Mouse (Mus musculus): ENCODE results near the gene Fbxl17. TPM values are rescaled to one million over a fixed set of nuclear protein-coding genes. Genes with fewer than 3 reads are reported as not detected.
A peak's percentile ranks its signal among the peaks of the same experiment; 100 is the strongest.

Fbxl17 gene
- polyA plus RNA-seq, 1 experiment from 2014 or later: 12.0 TPM

DNA sequence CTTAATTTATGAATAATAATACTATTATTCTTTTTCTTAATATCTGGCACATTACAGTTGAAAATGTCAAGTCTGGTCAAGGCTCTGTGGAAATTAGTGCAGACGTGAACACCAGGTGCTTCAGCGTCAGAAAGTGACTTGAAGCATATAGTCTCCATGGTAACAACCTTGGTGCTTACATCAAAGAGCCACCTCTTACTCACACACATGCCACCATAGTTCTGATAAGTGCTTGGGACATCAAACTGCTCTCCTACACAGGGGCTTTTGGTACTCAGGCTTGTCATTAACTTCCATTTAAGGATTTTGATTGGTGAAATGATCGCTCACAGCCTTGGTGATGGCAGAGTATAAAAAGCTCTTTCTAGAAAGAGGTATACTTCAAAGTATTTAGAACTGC lies 333.1 kb downstream of the Fbxl17 start:
- WGBS: 71% methylated on average over 3 of the region's 3 CpGs
- no peak for ATAC-seq (ENCODE audit: low FRiP score)
- Histone ChIP-seq H3K4me3 (no peak overlapping the region), H3K4me2 (no peak overlapping the region), H3K36me3 (no peaks in the 10 kb centered on the region), H3K27me3 (no peaks in the 10 kb centered on the region), H3K27ac (no peak overlapping the region), H3K4me1 (replicated peaks) (peaks cover 12% of the 10 kb centered on the region), H3K9me3 (no peaks in the 10 kb centered on the region), H3K9ac (no peak overlapping the region)

DNA sequence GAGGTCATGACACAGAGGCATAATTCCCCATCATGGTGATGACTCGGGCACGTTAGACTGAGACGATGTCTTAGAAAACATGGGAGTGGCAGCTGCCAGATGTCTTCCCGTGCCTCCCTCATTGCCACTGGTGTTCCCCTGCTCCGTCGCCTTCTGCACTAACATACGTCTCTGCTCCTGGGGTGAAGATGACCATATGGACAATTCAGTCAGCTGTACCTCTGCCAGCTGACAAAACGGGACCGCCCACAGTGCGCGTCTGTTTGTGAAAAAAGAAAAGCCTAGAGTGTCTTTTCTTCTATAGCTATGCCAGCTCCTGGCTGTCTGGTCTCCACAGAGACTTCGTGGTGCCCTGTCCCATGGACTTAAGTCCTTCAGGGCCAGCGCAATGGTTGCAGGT lies 334.0 kb downstream of the Fbxl17 start:
- Histone ChIP-seq H3K27me3 (no peaks in the 10 kb centered on the region), H3K4me3 (no peak overlapping the region), H3K9me3 (no peaks in the 10 kb centered on the region), H3K27ac (no peak overlapping the region), H3K9ac (no peak overlapping the region), H3K36me3 (no peaks in the 10 kb centered on the region), H3K4me2 (no peak overlapping the region), H3K4me1 (replicated peaks) (peaks cover 7% of the 10 kb centered on the region; the same call in 1 of the 2 replicates)
- 65% methylated on average over 13 of the region's 13 CpGs for WGBS
- no peak for ATAC-seq (ENCODE audit: low FRiP score)

DNA sequence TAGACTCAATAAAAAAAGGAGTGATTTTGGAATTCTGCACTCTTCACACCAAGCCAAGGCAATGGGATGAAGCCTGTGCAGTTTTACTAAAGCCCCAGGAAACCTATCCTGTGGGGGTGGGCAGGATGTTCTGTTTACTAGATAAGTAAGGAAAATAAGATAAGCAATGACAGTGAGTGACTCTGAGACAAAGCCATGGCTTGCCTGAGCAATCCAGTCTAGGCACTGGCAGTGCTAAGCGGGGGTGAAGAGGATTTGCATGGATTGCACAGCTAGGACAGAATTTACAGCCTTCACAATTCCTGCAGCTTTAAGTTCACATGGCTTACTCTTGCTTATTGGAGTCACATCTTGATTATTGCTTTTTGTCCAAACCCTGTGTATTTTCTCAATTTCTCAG lies 335.5 kb downstream of the Fbxl17 start:
- H3K27me3 ChIP-seq: 0 out of 2 replicates have a peak, but pooled peaks cover 5% of the 10 kb centered on the region
- H3K36me3 ChIP-seq: no peaks in the 10 kb centered on the region
- 85% methylated on average over 1 of the region's 1 CpGs for WGBS
- H3K9ac ChIP-seq: no peak overlapping the region
- peaks cover 18% of the 10 kb centered on the region for H3K4me1 ChIP-seq (replicated peaks)
- no peak overlapping the region for H3K4me2 ChIP-seq
- no peak overlapping the region for H3K27ac ChIP-seq
- no peaks in the 10 kb centered on the region for H3K9me3 ChIP-seq
- H3K4me3 ChIP-seq: no peak overlapping the region
- no peak for ATAC-seq (ENCODE audit: low FRiP score)

DNA sequence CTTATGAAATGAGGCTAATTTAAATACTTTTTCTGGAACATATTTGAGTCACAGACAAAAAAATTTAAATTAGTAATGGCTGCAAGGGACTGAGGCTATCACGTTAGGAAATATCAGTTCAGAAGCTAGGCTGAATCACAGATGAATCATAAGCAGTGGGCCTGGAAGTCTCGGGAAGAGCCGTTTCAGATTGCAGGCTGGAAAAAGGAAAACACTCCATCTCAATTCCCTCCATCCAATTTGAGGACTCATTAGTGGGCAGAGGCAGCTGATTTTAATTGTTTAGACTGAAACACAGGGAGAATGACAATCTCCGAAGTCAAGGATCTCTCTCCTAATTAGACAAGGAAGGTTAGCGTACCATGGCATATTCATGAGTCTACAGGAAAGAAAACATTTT lies 337.9 kb downstream of the Fbxl17 start:
- 0 out of 2 replicates have a peak overlapping the region, but pooled peaks have one; percentile 44 for H3K27ac ChIP-seq
- ATAC-seq (ENCODE audit: low FRiP score): no peak
- H3K27me3 ChIP-seq: 0 out of 2 replicates have a peak, but pooled peaks cover 5% of the 10 kb centered on the region
- H3K9me3 ChIP-seq: no peaks in the 10 kb centered on the region
- no peaks in the 10 kb centered on the region for H3K36me3 ChIP-seq
- 48% methylated on average over 5 of the region's 5 CpGs for WGBS
- H3K9ac ChIP-seq: no peak overlapping the region
- H3K4me2 ChIP-seq: no peak overlapping the region
- H3K4me3 ChIP-seq: no peak overlapping the region
- peaks cover 30% of the 10 kb centered on the region for H3K4me1 ChIP-seq (replicated peaks)

DNA sequence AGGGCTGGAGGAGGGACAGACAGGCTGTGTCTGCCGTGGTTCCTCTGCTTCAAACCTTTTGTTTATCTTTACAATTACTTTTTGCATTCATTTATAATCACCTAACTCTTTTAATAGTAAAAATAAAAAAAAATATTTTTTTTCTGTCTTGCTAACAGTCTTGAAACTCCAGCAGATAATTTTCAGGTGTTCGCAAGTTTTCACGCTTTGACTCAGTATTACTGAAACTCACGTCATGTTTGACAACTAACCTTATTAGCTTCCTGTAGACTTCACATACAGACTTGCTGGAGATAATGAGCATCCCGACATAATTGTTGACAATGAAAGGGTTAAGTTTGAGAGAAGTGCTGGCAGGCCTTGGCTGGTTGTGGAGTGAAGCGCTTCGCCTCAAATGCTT lies 340.6 kb downstream of the Fbxl17 start:
- Histone ChIP-seq H3K4me1 (replicated peaks) (peaks cover 30% of the 10 kb centered on the region), H3K27me3 (0 out of 2 replicates have a peak, but pooled peaks cover 5% of the 10 kb centered on the region), H3K9ac (no peak overlapping the region), H3K4me3 (no peak overlapping the region), H3K27ac (no peak overlapping the region), H3K36me3 (no peaks in the 10 kb centered on the region), H3K9me3 (no peaks in the 10 kb centered on the region), H3K4me2 (no peak overlapping the region)
- no peak for ATAC-seq (ENCODE audit: low FRiP score)
- WGBS: 49% methylated on average over 7 of the region's 7 CpGs

DNA sequence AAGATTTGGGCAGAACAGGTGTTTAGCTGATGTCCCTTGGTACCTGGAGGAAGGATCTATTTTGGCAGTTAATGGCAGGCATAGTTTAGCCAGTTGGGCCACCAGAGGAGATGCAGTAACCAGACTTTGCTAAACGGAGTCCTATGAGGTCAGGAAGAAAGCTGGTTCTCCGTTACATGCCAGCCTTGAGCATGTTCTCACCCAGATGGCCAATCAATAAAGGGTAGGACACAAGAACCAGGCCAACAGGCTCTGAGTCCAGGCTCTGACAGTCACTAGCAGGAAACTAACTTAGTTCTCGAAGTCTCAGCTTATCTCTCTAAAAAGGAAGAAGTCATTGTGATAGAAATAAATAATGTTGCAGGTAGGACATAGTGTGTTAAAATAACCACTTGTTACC lies 341.4 kb downstream of the Fbxl17 start:
- H3K9ac ChIP-seq: no peak overlapping the region
- H3K27ac ChIP-seq: no peak overlapping the region
- H3K4me1 ChIP-seq (replicated peaks): peaks cover 30% of the 10 kb centered on the region
- 0 out of 2 replicates have a peak, but pooled peaks cover 5% of the 10 kb centered on the region for H3K27me3 ChIP-seq
- H3K4me2 ChIP-seq: no peak overlapping the region
- ATAC-seq (ENCODE audit: low FRiP score): no peak
- no peak overlapping the region for H3K4me3 ChIP-seq
- H3K36me3 ChIP-seq: no peaks in the 10 kb centered on the region
- 53% methylated on average over 3 of the region's 3 CpGs for WGBS
- H3K9me3 ChIP-seq: no peaks in the 10 kb centered on the region

DNA sequence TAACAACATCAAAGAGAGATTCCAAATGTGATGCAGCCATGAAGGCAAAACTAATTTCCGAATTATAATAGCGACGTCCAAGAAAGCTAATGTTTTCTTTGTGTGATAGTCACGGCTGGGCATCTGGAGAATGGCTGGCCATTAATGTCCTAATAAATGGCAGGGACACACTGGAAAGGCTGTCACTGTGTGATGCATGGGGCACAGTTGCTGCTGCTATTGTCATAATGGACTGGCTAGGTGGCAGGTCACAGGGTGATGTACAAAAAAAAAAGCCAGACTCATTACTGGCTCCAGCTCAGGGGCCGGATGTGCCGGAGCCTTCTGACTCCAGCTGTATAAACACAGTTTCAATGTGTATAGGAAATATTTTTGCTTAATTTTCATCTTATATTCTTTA lies 341.9 kb downstream of the Fbxl17 start:
- H3K4me1 ChIP-seq (replicated peaks): peaks cover 30% of the 10 kb centered on the region
- H3K36me3 ChIP-seq: no peaks in the 10 kb centered on the region
- H3K9ac ChIP-seq: no peak overlapping the region
- 0 out of 2 replicates have a peak, but pooled peaks cover 5% of the 10 kb centered on the region for H3K27me3 ChIP-seq
- peak; percentile 52; the same call in 1 of the 2 replicates for ATAC-seq (ENCODE audit: low FRiP score)
- H3K27ac ChIP-seq: no peak overlapping the region
- no peak overlapping the region for H3K4me2 ChIP-seq
- WGBS: 8% methylated on average over 6 of the region's 6 CpGs
- H3K9me3 ChIP-seq: no peaks in the 10 kb centered on the region
- no peak overlapping the region for H3K4me3 ChIP-seq

DNA sequence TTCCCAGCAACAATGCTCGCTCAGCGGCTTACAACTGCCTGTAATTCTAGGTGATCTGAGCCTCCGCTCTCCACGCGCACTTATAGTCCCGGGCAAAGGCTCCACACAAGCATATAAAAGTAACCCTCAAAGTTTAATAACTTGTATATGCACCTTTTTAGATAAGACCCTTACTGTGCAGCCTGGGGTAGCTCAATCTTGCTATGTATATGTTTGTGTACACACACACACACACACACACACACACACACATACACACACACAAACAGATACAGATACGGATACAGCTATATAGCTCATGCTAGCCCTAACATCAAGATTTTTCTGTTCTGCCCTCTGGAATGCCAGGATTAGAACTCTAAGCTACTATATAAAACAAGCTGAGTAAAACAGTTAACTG lies 342.8 kb downstream of the Fbxl17 start:
- peak; percentile 32; the same call in 1 of the 2 replicates for ATAC-seq (ENCODE audit: low FRiP score)
- no peak overlapping the region for H3K9ac ChIP-seq

DNA sequence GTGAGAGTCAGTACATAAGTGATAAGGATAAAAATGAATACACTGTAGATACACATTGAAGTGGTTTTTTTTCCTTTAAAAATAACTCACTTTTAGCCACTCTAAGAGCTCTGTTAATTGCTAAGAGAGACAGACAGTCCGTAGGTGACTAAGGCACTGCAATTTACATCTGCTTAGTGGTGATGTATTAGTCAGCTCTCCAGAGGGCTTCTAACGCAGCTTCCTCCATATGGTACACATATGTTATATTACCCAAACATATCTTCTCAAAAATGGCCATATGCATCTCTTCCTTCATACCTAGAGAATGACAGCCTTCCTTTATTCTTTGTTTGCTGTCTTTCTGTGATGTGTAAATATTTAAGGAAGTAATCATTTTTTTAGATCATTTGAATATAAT lies 353.3 kb downstream of the Fbxl17 start:
- Histone ChIP-seq H3K27me3 (no peaks in the 10 kb centered on the region), H3K4me2 (no peak overlapping the region), H3K4me3 (no peak overlapping the region), H3K9me3 (no peaks in the 10 kb centered on the region), H3K4me1 (replicated peaks) (peaks cover 41% of the 10 kb centered on the region), H3K27ac (peak overlapping the region; percentile 87; the same call in 1 of the 2 replicates), H3K36me3 (no peaks in the 10 kb centered on the region), H3K9ac (0 out of 2 replicates have a peak overlapping the region, but pooled peaks have one; percentile 31)
- 18% methylated on average over 2 of the region's 2 CpGs for WGBS
- no peak for ATAC-seq (ENCODE audit: low FRiP score)

More for the DNA sequence above, 342.8 kb downstream of the Fbxl17 start:
- no peak overlapping the region for H3K4me3 ChIP-seq
- peaks cover 25% of the 10 kb centered on the region for H3K4me1 ChIP-seq (replicated peaks)
- 0 out of 2 replicates have a peak, but pooled peaks cover 5% of the 10 kb centered on the region for H3K27me3 ChIP-seq
- H3K36me3 ChIP-seq: no peaks in the 10 kb centered on the region
- no peaks in the 10 kb centered on the region for H3K9me3 ChIP-seq
- H3K4me2 ChIP-seq: no peak overlapping the region
- no peak overlapping the region for H3K27ac ChIP-seq
- 90% methylated on average over 7 of the region's 7 CpGs for WGBS

DNA sequence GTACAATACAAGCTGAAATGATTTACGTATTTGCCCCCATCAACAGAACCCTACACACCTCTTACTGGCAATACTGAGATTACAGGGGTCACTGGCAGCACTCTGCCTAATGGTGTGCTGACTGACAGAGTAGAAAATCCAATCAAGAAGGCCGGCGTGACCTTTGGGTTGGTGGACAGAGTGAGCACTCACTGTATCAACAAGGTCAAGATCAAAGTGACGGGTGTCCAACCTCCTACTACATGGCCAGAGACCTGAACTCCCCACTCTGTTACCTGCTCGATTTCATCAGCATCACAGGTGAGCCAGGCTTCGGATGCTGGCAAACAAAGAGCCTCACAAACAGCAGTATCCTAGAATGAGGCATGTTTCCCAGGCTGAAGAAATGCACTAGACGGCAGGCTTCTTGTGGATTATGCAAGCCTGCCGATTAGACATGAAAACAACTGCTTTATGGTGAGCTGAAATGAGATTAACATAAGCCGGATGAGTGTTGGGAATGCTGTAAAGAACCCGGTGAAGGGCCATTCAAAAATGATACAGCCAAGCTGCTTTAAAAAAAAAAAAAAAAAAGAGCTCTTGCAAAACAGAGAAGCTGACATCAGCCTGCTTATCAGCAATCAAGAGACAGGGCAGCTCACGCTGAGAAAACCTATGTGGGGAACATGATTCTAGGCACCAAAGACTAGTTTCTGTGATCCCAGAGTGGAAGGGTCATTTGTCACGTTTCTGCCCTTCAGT lies 353.9 kb downstream of the Fbxl17 start:
- 17% methylated on average over 12 of the region's 12 CpGs for WGBS
- ATAC-seq (ENCODE audit: low FRiP score): peak; percentile 56
- peak overlapping the region; percentile 87 for H3K27ac ChIP-seq
- H3K27me3 ChIP-seq: no peaks in the 10 kb centered on the region
- 0 out of 2 replicates have a peak overlapping the region, but pooled peaks have one; percentile 31 for H3K9ac ChIP-seq
- no peak overlapping the region for H3K4me3 ChIP-seq
- H3K4me1 ChIP-seq (replicated peaks): peaks cover 41% of the 10 kb centered on the region
- H3K9me3 ChIP-seq: no peaks in the 10 kb centered on the region
- no peaks in the 10 kb centered on the region for H3K36me3 ChIP-seq
- H3K4me2 ChIP-seq: peak overlapping the region; percentile 30

DNA sequence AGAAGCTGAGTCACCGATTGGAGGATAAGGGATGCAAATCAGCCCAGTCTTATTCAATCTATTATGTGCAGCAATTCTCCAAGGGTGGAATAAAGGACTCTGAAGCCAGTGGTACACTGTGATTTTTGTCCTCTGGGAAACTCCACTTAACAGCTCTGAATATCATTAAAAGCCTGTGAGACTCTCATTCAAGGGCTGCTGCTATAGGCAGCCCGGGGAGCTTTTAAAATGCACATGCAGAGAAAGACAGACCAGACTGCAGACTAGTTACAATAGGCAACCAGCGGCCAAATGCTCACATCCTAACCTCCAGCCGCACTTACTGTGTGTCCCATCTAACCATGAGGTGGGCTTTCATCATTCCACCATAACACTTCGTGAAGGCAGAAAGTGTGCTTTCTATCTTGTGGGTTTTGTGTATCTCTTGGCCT lies 354.5 kb downstream of the Fbxl17 start:
- H3K4me3 ChIP-seq: no peak overlapping the region
- peak overlapping the region; percentile 30 for H3K4me2 ChIP-seq
- peaks cover 41% of the 10 kb centered on the region for H3K4me1 ChIP-seq (replicated peaks)
- H3K36me3 ChIP-seq: no peaks in the 10 kb centered on the region
- no peaks in the 10 kb centered on the region for H3K27me3 ChIP-seq
- peak overlapping the region; percentile 87 for H3K27ac ChIP-seq
- no peaks in the 10 kb centered on the region for H3K9me3 ChIP-seq
- WGBS: 13% methylated on average over 5 of the region's 5 CpGs
- H3K9ac ChIP-seq: 0 out of 2 replicates have a peak overlapping the region, but pooled peaks have one; percentile 31
- ATAC-seq (ENCODE audit: low FRiP score): peak; percentile 86

DNA sequence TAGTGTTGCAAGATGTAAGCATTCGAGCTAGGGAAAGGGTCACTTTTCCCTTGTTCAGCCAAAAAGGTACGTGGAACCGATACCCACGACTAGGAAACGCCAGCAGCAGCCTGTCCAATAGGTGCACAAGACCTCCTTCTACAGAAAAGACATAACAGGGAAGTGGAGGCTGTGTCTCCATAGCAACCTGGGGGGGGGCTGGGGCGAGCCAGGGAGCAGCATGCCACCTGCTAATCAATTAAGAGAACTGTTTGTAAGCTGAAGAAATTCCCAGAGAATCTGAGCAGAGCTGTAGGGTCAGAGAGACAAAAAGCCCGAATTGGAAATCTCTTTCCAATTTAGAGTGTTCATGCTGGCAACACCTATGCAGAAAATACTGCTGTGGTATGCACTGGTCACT lies 356.0 kb downstream of the Fbxl17 start:
- H3K36me3 ChIP-seq: no peaks in the 10 kb centered on the region
- no peak for ATAC-seq (ENCODE audit: low FRiP score)
- WGBS: 28% methylated on average over 7 of the region's 7 CpGs
- H3K27me3 ChIP-seq: no peaks in the 10 kb centered on the region
- H3K4me1 ChIP-seq (replicated peaks): peaks cover 41% of the 10 kb centered on the region
- no peak overlapping the region for H3K9ac ChIP-seq
- H3K9me3 ChIP-seq: no peaks in the 10 kb centered on the region
- H3K27ac ChIP-seq: no peak overlapping the region
- H3K4me3 ChIP-seq: no peak overlapping the region
- no peak overlapping the region for H3K4me2 ChIP-seq

DNA sequence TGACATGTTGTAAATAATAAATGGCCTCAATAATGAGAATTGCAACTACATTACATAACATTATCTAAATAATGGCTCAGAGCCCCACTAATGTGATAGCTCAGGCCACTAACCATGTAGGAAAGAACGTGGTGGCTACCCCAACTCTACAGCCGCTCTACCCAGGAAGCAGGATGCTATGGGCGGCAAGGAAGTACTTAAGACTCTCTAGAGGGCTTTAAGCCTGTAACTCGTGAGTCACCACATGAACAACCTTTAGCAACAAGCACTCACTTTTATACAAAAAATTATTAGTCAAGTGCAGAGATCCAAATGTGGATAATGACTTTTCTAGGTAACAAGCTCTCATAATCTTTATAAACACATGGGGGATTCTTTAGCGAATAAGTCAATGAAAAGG lies 365.0 kb downstream of the Fbxl17 start:
- WGBS: 92% methylated on average over 5 of the region's 5 CpGs
- no peak overlapping the region for H3K4me3 ChIP-seq
- H3K27ac ChIP-seq: no peak overlapping the region
- no peaks in the 10 kb centered on the region; the same call in 1 of the 2 replicates for H3K4me1 ChIP-seq (replicated peaks)
- H3K9ac ChIP-seq: no peak overlapping the region
- no peak for ATAC-seq (ENCODE audit: low FRiP score)
- no peaks in the 10 kb centered on the region for H3K27me3 ChIP-seq
- H3K4me2 ChIP-seq: no peak overlapping the region
- 0 out of 2 replicates have a peak, but pooled peaks cover 2% of the 10 kb centered on the region for H3K9me3 ChIP-seq
- H3K36me3 ChIP-seq: no peaks in the 10 kb centered on the region; the same call in 1 of the 2 replicates

Data from hindbrain, embryonic 13.5 days (tissue).